Mouse (Mus musculus): ENCODE results near the gene AL607142.1. TPM values are rescaled to one million over a fixed set of nuclear protein-coding genes. Genes with fewer than 3 reads are reported as not detected.

Gene AL607142.1
- not detected for polyA plus RNA-seq (2014; fragmentation: Illumina TruSeq; extraction: RNeasy Lipid Tissue Mini Kit (QIAGEN cat#74804); ENCODE audit: low read depth, low replicate concordance)

GRCm38 (mm10) chr4:120064696-120065095, at the start of gene AL607142.1:
Gene AL607142.1, plus strand, starts transcription at chr4:120064996.

Other genes starting within 250 kb of the AL607142.1 start
- not detected for gene Edn2, start 96.2 kb downstream of the AL607142.1 start, polyA plus RNA-seq (2014; fragmentation: Illumina TruSeq; extraction: RNeasy Lipid Tissue Mini Kit (QIAGEN cat#74804); ENCODE audit: low read depth, low replicate concordance)
- 3.5 TPM for gene Foxo6, start 222.4 kb downstream of the AL607142.1 start, polyA plus RNA-seq (2014; fragmentation: Illumina TruSeq; extraction: RNeasy Lipid Tissue Mini Kit (QIAGEN cat#74804); ENCODE audit: low read depth, low replicate concordance)

Data from heart, adult 10 weeks (tissue).